Mouse (Mus musculus): ENCODE data around the gene Nsfl1c. TPM values are rescaled to one million over a fixed set of nuclear protein-coding genes. Genes with fewer than 3 reads are reported as not detected.

The Nsfl1c gene
- total RNA-seq, 2 experiments from 2014 or later: 138 TPM

- peak; percentile 97 for DNase-seq (ENCODE audit: low spot score in 2 of 2)
- intact Hi-C loops (cut with DNase I): loop anchor here (2.0 kb wide), 1 partner anchor 48 kb away; the partner anchor contains the start of gene Nsfl1c
These were observed 48.5 kb downstream of the Nsfl1c start, which contains the start of gene Fkbp1a for GRCm38 (mm10) chr2:151542323-151543062. Fkbp1a (plus strand) TSS chr2:151542483.

- DNase-seq (ENCODE audit: low spot score in 2 of 2): peak; percentile 43 to 79
These were observed 49.3 kb downstream of the Nsfl1c start for GRCm38 (mm10) chr2:151543063-151543895.

GRCm38 (mm10) chr2:151544673-151545072 is 50.7 kb downstream of the Nsfl1c start:
- intact Hi-C loops (cut with DNase I): no loop called here
- DNase-seq (ENCODE audit: low spot score in 2 of 2): peak; percentile 32 to 62

More at GRCm38 (mm10) chr2:151543063-151543895, 49.3 kb downstream of the Nsfl1c start:
- intact Hi-C loops (cut with DNase I): loop anchor here (2.0 kb wide), 1 partner anchor 48 kb away; the partner anchor contains the start of gene Nsfl1c

- intact Hi-C loops (cut with DNase I): no loop called here
- DNase-seq (ENCODE audit: low spot score in 2 of 2): no peak
These were observed 52.6 kb downstream of the Nsfl1c start for GRCm38 (mm10) chr2:151546571-151546970.

- intact Hi-C loops (cut with DNase I): no loop called here
- DNase-seq (ENCODE audit: low spot score in 2 of 2): no peak
These were observed 55.7 kb downstream of the Nsfl1c start for GRCm38 (mm10) chr2:151549615-151550121.

Other genes starting within 250 kb of the Nsfl1c start
- gene 4921509C19Rik, start 18.0 kb upstream of the Nsfl1c start, total RNA-seq (2021): not detected
- 100 to 1,000 TPM; 619 to 633 TPM for gene Fkbp1a, start 48.3 kb downstream of the Nsfl1c start, total RNA-seq (2021)
- gene Sdcbp2, start 78.4 kb downstream of the Nsfl1c start, total RNA-seq (2021): 1 to 10 TPM; 1.2 to 1.6 TPM
- gene Snph, start 138.4 kb downstream of the Nsfl1c start, total RNA-seq (2021): 100 to 1,000 TPM; 230 to 236 TPM
- gene Rad21l, start 174.4 kb downstream of the Nsfl1c start, total RNA-seq (2021): under 1 TPM; 0.35 to 0.47 TPM
- gene Tmem74b, start 207.8 kb downstream of the Nsfl1c start, total RNA-seq (2021): 1 to 10 TPM; 6.8 to 8.1 TPM